Mouse (Mus musculus): ENCODE results near the gene Car6.

The Car6 gene

GRCm38 (mm10) chr4:150201232-150201631, at the start of gene Car6:
Gene Car6, minus strand, starts transcription at chr4:150201332.
- DNase-seq (ENCODE audit: low spot score in 2 of 2) = no peak

- no peak for DNase-seq (ENCODE audit: low spot score in 2 of 2)
Measured at GRCm38 (mm10) chr4:150249731-150250270, 48.7 kb upstream of the Car6 start.

- DNase-seq (ENCODE audit: low spot score in 2 of 2) = no peak
Measured at GRCm38 (mm10) chr4:150248917-150249316, 47.8 kb upstream of the Car6 start.

GRCm38 (mm10) chr4:150248009-150248408, 46.9 kb upstream of the Car6 start:
- peak; percentile 55 to 63 for DNase-seq (ENCODE audit: low spot score in 2 of 2)

GRCm38 (mm10) chr4:150245876-150246275, 44.7 kb upstream of the Car6 start:
- no peak for DNase-seq (ENCODE audit: low spot score in 2 of 2)

GRCm38 (mm10) chr4:150242745-150243144, 41.6 kb upstream of the Car6 start:
- DNase-seq (ENCODE audit: low spot score in 2 of 2) = no peak

GRCm38 (mm10) chr4:150241708-150242107, 40.6 kb upstream of the Car6 start:
- no peak for DNase-seq (ENCODE audit: low spot score in 2 of 2)

- DNase-seq (ENCODE audit: low spot score in 2 of 2) = peak in 1 of 2 experiments; percentile 16
Measured at GRCm38 (mm10) chr4:150240381-150240886, 39.3 kb upstream of the Car6 start.

- DNase-seq (ENCODE audit: low spot score in 2 of 2) = peak; percentile 85 to 88
Measured at GRCm38 (mm10) chr4:150239951-150240368, 38.8 kb upstream of the Car6 start.

- peak; percentile 26 to 32 for DNase-seq (ENCODE audit: low spot score in 2 of 2)
Measured at GRCm38 (mm10) chr4:150239503-150239902, 38.4 kb upstream of the Car6 start.

- no peak for DNase-seq (ENCODE audit: low spot score in 2 of 2)
Measured at GRCm38 (mm10) chr4:150239087-150239480, 38.0 kb upstream of the Car6 start.

- DNase-seq (ENCODE audit: low spot score in 2 of 2) = no peak
Measured at GRCm38 (mm10) chr4:150238433-150239086, 37.4 kb upstream of the Car6 start.

- no peak for DNase-seq (ENCODE audit: low spot score in 2 of 2)
Measured at GRCm38 (mm10) chr4:150237636-150238361, 36.7 kb upstream of the Car6 start.

- peak; percentile 91 to 93 for DNase-seq (ENCODE audit: low spot score in 2 of 2)
Measured at GRCm38 (mm10) chr4:150236521-150237481, 35.7 kb upstream of the Car6 start, which contains the start of gene Eno1. Gene Eno1, plus strand, starts transcription at chr4:150236721.

- no peak for DNase-seq (ENCODE audit: low spot score in 2 of 2)
Measured at GRCm38 (mm10) chr4:150236031-150236430, 34.9 kb upstream of the Car6 start.

GRCm38 (mm10) chr4:150235585-150235984, 34.5 kb upstream of the Car6 start:
- DNase-seq (ENCODE audit: low spot score in 2 of 2) = no peak

- DNase-seq (ENCODE audit: low spot score in 2 of 2) = no peak
Measured at GRCm38 (mm10) chr4:150234599-150235327, 33.6 kb upstream of the Car6 start.

- DNase-seq (ENCODE audit: low spot score in 2 of 2) = no peak
Measured at GRCm38 (mm10) chr4:150231871-150232270, 30.7 kb upstream of the Car6 start.

GRCm38 (mm10) chr4:150230460-150231407, 29.6 kb upstream of the Car6 start:
- no peak for DNase-seq (ENCODE audit: low spot score in 2 of 2)

Measured in natural killer cell, adult 2 months (primary cell).